Comparison of ENCODE assay signal across 25 mouse cellular contexts in genomic region chr8:81068519-81068918, GRCm38 (mm10). TPM values are rescaled to one million over a fixed set of nuclear protein-coding genes. Genes with fewer than 3 reads are reported as not detected.
DNase-seq lines count a peak whose midpoint lies in the region; ATAC-seq and TF ChIP-seq lines count a peak whose summit lies in the region.
"Had no signal": no experiment of that assay in that cellular context is flagged by ENCODE, and none has a peak within 500 bp of the region (broad histone marks: within the 10 kb centered on the region; RNA-seq: fewer than 3 reads in every experiment).

No protein-coding gene starts in this region.

- H3K36me3 ChIP-seq in lung, embryonic 14.5 days (ENCODE audit: insufficient read depth): no peaks in the 10 kb centered on the region
- no peaks in the 10 kb centered on the region for H3K36me3 ChIP-seq in embryonic facial prominence, embryonic 13.5 days
- H3K36me3 ChIP-seq in embryonic facial prominence, embryonic 14.5 days (ENCODE audit: control insufficient read depth, insufficient read depth, low read length): no peaks in the 10 kb centered on the region
- no peaks in the 10 kb centered on the region for H3K36me3 ChIP-seq in kidney, postnatal 0 days (ENCODE audit: insufficient read depth, low read length)
- H3K36me3 ChIP-seq: forebrain, embryonic 10.5 days; heart, embryonic 13.5 days; limb, embryonic 13.5 days; liver, embryonic 12.5 days; midbrain, embryonic 15.5 days; neural tube, embryonic 13.5 days had no signal

- 51% methylated on average over 3 of the region's 3 CpGs for WGBS in lung, embryonic 14.5 days
- WGBS in embryonic facial prominence, embryonic 13.5 days: 57% methylated on average over 3 of the region's 3 CpGs
- 60% methylated on average over 3 of the region's 3 CpGs for WGBS in embryonic facial prominence, embryonic 14.5 days
- 56% methylated on average over 3 of the region's 3 CpGs for WGBS in kidney, postnatal 0 days
- 66% methylated on average over 3 of the region's 3 CpGs for WGBS in cerebellum, adult 2 months

- no peak for TF ChIP-seq CTCF in lung, embryonic 14.5 days (IDR thresholded peaks at IDR 0.05; ENCODE audit: low read depth)
- TF ChIP-seq CTCF in kidney, postnatal 0 days (IDR thresholded peaks at IDR 0.05; ENCODE audit: low read depth): no peak
- TF ChIP-seq CTCF in cerebellum, adult 2 months (IDR thresholded peaks at IDR 0.05; ENCODE audit: borderline replicate concordance, insufficient read depth, low read depth, low read length): no peak

- peaks cover 5% of the 10 kb centered on the region; the same call in 1 of the 2 replicates for H3K4me1 ChIP-seq in lung, embryonic 14.5 days (ENCODE audit: insufficient read depth)
- no peaks in the 10 kb centered on the region for H3K4me1 ChIP-seq in embryonic facial prominence, embryonic 13.5 days
- no peaks in the 10 kb centered on the region for H3K4me1 ChIP-seq in embryonic facial prominence, embryonic 14.5 days (ENCODE audit: control insufficient read depth, insufficient read depth, low read length)
- H3K4me1 ChIP-seq in kidney, postnatal 0 days (replicated peaks; ENCODE audit: insufficient read depth, low read length): no peaks in the 10 kb centered on the region
- H3K4me1 ChIP-seq in cerebellum, adult 2 months (ENCODE audit: control insufficient read depth, insufficient read depth, low read length): no peaks in the 10 kb centered on the region
- H3K4me1 ChIP-seq: forebrain, embryonic 10.5 days; limb, embryonic 13.5 days; liver, embryonic 12.5 days; midbrain, embryonic 15.5 days; neural tube, embryonic 13.5 days had no signal

- H3K9ac ChIP-seq in lung, embryonic 14.5 days: no peak overlapping the region
- H3K9ac ChIP-seq in embryonic facial prominence, embryonic 13.5 days: no peak overlapping the region
- no peak overlapping the region for H3K9ac ChIP-seq in embryonic facial prominence, embryonic 14.5 days (ENCODE audit: low read depth, low read length)
- no peak overlapping the region for H3K9ac ChIP-seq in kidney, postnatal 0 days (ENCODE audit: low read depth, low read length)
- H3K9ac ChIP-seq: heart, embryonic 13.5 days; limb, embryonic 13.5 days; liver, embryonic 12.5 days; midbrain, embryonic 15.5 days; neural tube, embryonic 13.5 days had no signal

- no peak overlapping the region for H3K4me3 ChIP-seq in lung, embryonic 14.5 days (ENCODE audit: low read depth, low read length)
- no peak overlapping the region for H3K4me3 ChIP-seq in embryonic facial prominence, embryonic 13.5 days
- H3K4me3 ChIP-seq in embryonic facial prominence, embryonic 14.5 days (ENCODE audit: low read depth, low read length): no peak overlapping the region
- H3K4me3 ChIP-seq in kidney, postnatal 0 days (replicated peaks; ENCODE audit: low read depth, low read length): no peak overlapping the region
- no peak overlapping the region for H3K4me3 ChIP-seq in cerebellum, adult 2 months (replicated peaks; ENCODE audit: insufficient read depth, low read depth, low read length)
- H3K4me3 ChIP-seq: forebrain, embryonic 10.5 days; heart, adult 2 months; heart, embryonic 13.5 days; limb, embryonic 13.5 days; liver, embryonic 12.5 days; midbrain, embryonic 15.5 days; myocyte; neural tube, embryonic 13.5 days had no signal

- no peaks in the 10 kb centered on the region for H3K27me3 ChIP-seq in lung, embryonic 14.5 days (ENCODE audit: insufficient read depth, low read length)
- H3K27me3 ChIP-seq in embryonic facial prominence, embryonic 13.5 days: no peaks in the 10 kb centered on the region
- H3K27me3 ChIP-seq in embryonic facial prominence, embryonic 14.5 days (replicated peaks; ENCODE audit: control insufficient read depth, insufficient read depth, low read length): no peaks in the 10 kb centered on the region
- H3K27me3 ChIP-seq in kidney, postnatal 0 days (ENCODE audit: insufficient read depth, low read length): no peaks in the 10 kb centered on the region
- no peaks in the 10 kb centered on the region for H3K27me3 ChIP-seq in cerebellum, adult 2 months (ENCODE audit: control insufficient read depth, insufficient read depth, low read length)
- H3K27me3 ChIP-seq: heart, embryonic 13.5 days; limb, embryonic 13.5 days; liver, embryonic 12.5 days; midbrain, embryonic 15.5 days; neural tube, embryonic 13.5 days had no signal

- peak; percentile 90 for ATAC-seq in lung, embryonic 14.5 days (ENCODE audit: insufficient read depth)
- 0 out of 2 replicates have a peak, but pooled peaks have one; percentile 48 for ATAC-seq in embryonic facial prominence, embryonic 13.5 days (ENCODE audit: insufficient number of reproducible peaks, insufficient read depth, low FRiP score, low TSS enrichment, low read depth)
- no peak; the same call in 1 of the 2 replicates for ATAC-seq in embryonic facial prominence, embryonic 14.5 days (ENCODE audit: low read depth)
- no peak; the same call in 1 of the 2 replicates for ATAC-seq in kidney, postnatal 0 days (replicated peaks; ENCODE audit: low FRiP score, low read depth)
- ATAC-seq: forebrain, embryonic 16.5 days; hindbrain, postnatal 0 days; liver, embryonic 12.5 days; midbrain, embryonic 15.5 days had no signal

- H3K4me2 ChIP-seq in lung, embryonic 14.5 days: no peak overlapping the region
- no peak overlapping the region for H3K4me2 ChIP-seq in embryonic facial prominence, embryonic 13.5 days
- H3K4me2 ChIP-seq in embryonic facial prominence, embryonic 14.5 days (ENCODE audit: low read depth, low read length): no peak overlapping the region
- H3K4me2 ChIP-seq in kidney, postnatal 0 days (ENCODE audit: low read length): no peak overlapping the region
- H3K4me2 ChIP-seq: heart, embryonic 13.5 days; limb, embryonic 13.5 days; liver, embryonic 12.5 days; midbrain, embryonic 15.5 days; neural tube, embryonic 13.5 days had no signal

- no peaks in the 10 kb centered on the region for H3K9me3 ChIP-seq in lung, embryonic 14.5 days (ENCODE audit: low read depth, low read length)
- no peaks in the 10 kb centered on the region for H3K9me3 ChIP-seq in embryonic facial prominence, embryonic 13.5 days
- no peaks in the 10 kb centered on the region for H3K9me3 ChIP-seq in embryonic facial prominence, embryonic 14.5 days (ENCODE audit: control insufficient read depth, low read length)
- H3K9me3 ChIP-seq in kidney, postnatal 0 days (replicated peaks; ENCODE audit: low read length): no peaks in the 10 kb centered on the region
- H3K9me3 ChIP-seq: forebrain, embryonic 10.5 days; heart, embryonic 13.5 days; limb, embryonic 13.5 days; liver, embryonic 12.5 days; midbrain, embryonic 15.5 days; neural tube, embryonic 13.5 days had no signal

- no peak for TF ChIP-seq POLR2A in cerebellum, adult 2 months (IDR thresholded peaks at IDR 0.05; ENCODE audit: borderline replicate concordance, insufficient read depth, low read length)

- no peak overlapping the region; the same call in 1 of the 2 replicates for H3K27ac ChIP-seq in lung, embryonic 14.5 days (ENCODE audit: low read depth)
- H3K27ac ChIP-seq in embryonic facial prominence, embryonic 13.5 days: no peak overlapping the region
- H3K27ac ChIP-seq in embryonic facial prominence, embryonic 14.5 days (replicated peaks; ENCODE audit: low read depth, low read length): no peak overlapping the region
- no peak overlapping the region for H3K27ac ChIP-seq in kidney, postnatal 0 days
- H3K27ac ChIP-seq in cerebellum, adult 2 months (ENCODE audit: insufficient read depth, low read length): no peak overlapping the region
- H3K27ac ChIP-seq: forebrain, embryonic 10.5 days; heart, adult 2 months; hindbrain, postnatal 0 days; limb, embryonic 13.5 days; liver, embryonic 12.5 days; macrophage; midbrain, embryonic 15.5 days; neural tube, embryonic 13.5 days had no signal

- DNase-seq in lung, embryonic 14.5 days: peak; percentile 83
- no peak for DNase-seq in lung, postnatal 10 days
- DNase-seq in embryonic facial prominence, embryonic 14.5 days (ENCODE audit: low spot score): peak; percentile 62
- DNase-seq in kidney, postnatal 0 days (ENCODE audit: low spot score): peak; percentile 39
- DNase-seq in ovary, postnatal 10 days (ENCODE audit: low spot score): no peak
- DNase-seq in cerebellum, adult 2 months: no peak
- DNase-seq: adrenal gland, adult 8-10 months; cerebellum, adult 11-12 months; cerebellum, postnatal 14 days; gastrocnemius, postnatal 36 days; heart, adult 2 months; heart, postnatal 14 days; right cerebral cortex, adult 18-20 months; right cerebral cortex, postnatal 4 days had no signal

RNA-seq across cellular contexts. Expression of gene Usp38, which starts 53.8 kb away (rescaled TPM):
- polyA plus RNA-seq in lung, embryonic 14.5 days (2014; fragmentation: Nextera tagmentation; extraction: Ambion mirVana): 23.2 and 24.8 TPM in 2 replicates
- polyA plus RNA-seq in embryonic facial prominence, embryonic 13.5 days (2015; fragmentation: Nextera tagmentation; extraction: Ambion mirVana): 18.2 and 18.3 TPM in 2 replicates
- polyA plus RNA-seq in embryonic facial prominence, embryonic 14.5 days (2014; fragmentation: Nextera tagmentation; extraction: Ambion mirVana): 21.2 and 23.0 TPM in 2 replicates
- 15.3 and 15.8 TPM in 2 replicates for polyA plus RNA-seq in kidney, postnatal 0 days (2015; fragmentation: Nextera tagmentation; extraction: Ambion mirVana)
- polyA plus RNA-seq in cerebellum, adult 2 months (2012; rRNA removed): 13.1 and 13.7 TPM in 2 replicates

Comparison
In these comparisons a context has a peak if more than half of its experiments do, and no peak if none do; other contexts are left out.
1. ATAC-seq: peak in lung, embryonic 14.5 days (single experiment) and embryonic facial prominence, embryonic 13.5 days (single experiment); none in embryonic facial prominence, embryonic 14.5 days (single experiment) and kidney, postnatal 0 days (single experiment).
2. DNase-seq: peak in lung, embryonic 14.5 days (single experiment), embryonic facial prominence, embryonic 14.5 days (single experiment) and kidney, postnatal 0 days (single experiment); none in lung, postnatal 10 days (single experiment), ovary, postnatal 10 days (single experiment) and cerebellum, adult 2 months (0 of 2).